Mouse (Mus musculus) small intestine, adult 2 months (tissue): Measurements from ENCODE around the gene Iqcf6. TPM values are rescaled to one million over a fixed set of nuclear protein-coding genes. Genes with fewer than 3 reads are reported as not detected.

Experiments used
- H3K27ac ChIP-seq: fragments of 200-500 bp; 2 replicates; pipeline ENCODE4 v1.5.1; 2012; ENCODE audit warnings: low read depth, low read length, control low read depth, inconsistent platforms; ENCODE audit not compliant: insufficient read depth
- H3K27me3 ChIP-seq: fragments of 200-500 bp; 2 replicates; pipeline ENCODE4 v1.6.1; 2012; ENCODE audit warnings: mild to moderate bottlenecking, moderate library complexity, low read length, inconsistent platforms; ENCODE audit not compliant: control insufficient read depth, insufficient read depth
- H3K36me3 ChIP-seq: fragments of 200-500 bp; 2 replicates; pipeline ENCODE4 v1.6.1; 2012; ENCODE audit warnings: mild to moderate bottlenecking, low read length, control low read depth, inconsistent platforms; ENCODE audit not compliant: control insufficient read depth, insufficient read depth
- H3K4me1 ChIP-seq: fragments of 200-500 bp; 2 replicates; pipeline ENCODE4 v1.6.1; 2012; ENCODE audit warnings: low read length, inconsistent platforms, mixed read lengths; ENCODE audit not compliant: control insufficient read depth, insufficient read depth, insufficient read length
- H3K4me3 ChIP-seq: fragments of 200-500 bp; 2 replicates; pipeline ENCODE4 v1.5.1; 2012; ENCODE audit warnings: low read depth, mild to moderate bottlenecking, control low read depth, inconsistent platforms, low read length, moderate library complexity
- CTCF ChIP-seq: fragments of 200-500 bp; IDR thresholded peaks from 2 replicates; pipeline ENCODE4 v1.5.1; 2012; ENCODE audit warnings: low read depth, mild to moderate bottlenecking, control low read depth, inconsistent platforms, low read length, moderate library complexity, mixed read lengths; ENCODE audit not compliant: insufficient replicate concordance, insufficient read length; ENCODE audit errors: extremely low read depth
- POLR2A ChIP-seq: fragments of 200-500 bp; IDR thresholded peaks from 2 replicates; pipeline ENCODE4 v1.6.1; 2012; ENCODE audit warnings: low read depth, mild to moderate bottlenecking, control low read depth, inconsistent platforms, low read length, moderate library complexity
- WGBS: fragments of 180-500 bp; shearing (Covaris S2); methylation state at CpG from one replicate; pipeline ENCODE4 v1.1.7; 2018; 5-methylcytosine and 5-hydroxymethylcytosine counted together
- polyA plus RNA-seq: library from polyadenylated mRNA; depleted of rRNA; stranded (reverse); fragments of >200 nt; gene quantifications from 2 replicates; pipeline ENCODE4 v1.2.3, GENCODE M21; 2012

Iqcf6 gene
- polyA plus RNA-seq, 1 experiment = not detected

DNA sequence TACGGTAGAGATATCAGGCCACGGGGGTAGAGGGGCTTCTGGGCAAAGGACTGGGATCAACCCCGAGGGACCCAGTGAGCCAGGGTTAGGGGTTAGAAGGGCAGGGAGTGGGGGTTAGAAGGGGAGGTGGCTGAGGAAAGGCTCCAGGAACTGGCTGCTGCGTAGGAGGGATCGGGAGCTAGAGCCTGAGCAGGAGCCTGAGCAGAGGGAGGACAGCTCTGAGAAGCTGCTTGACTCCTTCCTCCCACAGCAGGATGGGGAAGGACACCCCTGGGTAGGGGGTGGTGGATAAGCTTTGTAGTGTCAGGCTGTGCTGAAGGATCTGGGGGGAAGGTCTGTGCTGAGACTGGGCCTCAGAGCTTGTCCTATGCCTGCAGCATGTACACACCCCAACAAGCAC, 30.4 kb downstream of the Iqcf6 start:
- peaks cover 23% of the 10 kb centered on the region for H3K36me3 ChIP-seq
- H3K4me1 ChIP-seq = no peaks in the 10 kb centered on the region
- H3K27ac ChIP-seq = no peak overlapping the region
- peaks cover 12% of the 10 kb centered on the region for H3K27me3 ChIP-seq
- TF ChIP-seq POLR2A = no peak
- no peak for TF ChIP-seq CTCF
- WGBS = 49% methylated on average over 5 of the region's 5 CpGs
- H3K4me3 ChIP-seq = no peak overlapping the region

GRCm38 (mm10) chr9:106657592-106657991, 31.2 kb downstream of the Iqcf6 start:
- H3K4me1 ChIP-seq = no peaks in the 10 kb centered on the region
- no peak for TF ChIP-seq POLR2A
- TF ChIP-seq CTCF = no peak
- peaks cover 12% of the 10 kb centered on the region for H3K27me3 ChIP-seq
- no peak overlapping the region for H3K27ac ChIP-seq
- 60% methylated on average over 5 of the region's 5 CpGs for WGBS
- H3K4me3 ChIP-seq = no peak overlapping the region
- H3K36me3 ChIP-seq = peaks cover 26% of the 10 kb centered on the region

GRCm38 (mm10) chr9:106659441-106659840, 33.1 kb downstream of the Iqcf6 start:
- H3K4me1 ChIP-seq = no peaks in the 10 kb centered on the region
- 87% methylated on average over 7 of the region's 7 CpGs for WGBS
- H3K36me3 ChIP-seq = peaks cover 28% of the 10 kb centered on the region
- no peak overlapping the region for H3K27ac ChIP-seq
- H3K27me3 ChIP-seq = peaks cover 12% of the 10 kb centered on the region
- H3K4me3 ChIP-seq = no peak overlapping the region
- TF ChIP-seq POLR2A = no peak
- TF ChIP-seq CTCF = no peak

GRCm38 (mm10) chr9:106659935-106660334, 33.6 kb downstream of the Iqcf6 start:
- Histone ChIP-seq H3K4me3 (no peak overlapping the region), H3K27me3 (peaks cover 12% of the 10 kb centered on the region), H3K36me3 (peaks cover 28% of the 10 kb centered on the region), H3K4me1 (no peaks in the 10 kb centered on the region), H3K27ac (no peak overlapping the region)
- no peak for TF ChIP-seq CTCF
- TF ChIP-seq POLR2A = no peak
- WGBS = 95% methylated on average over 1 of the region's 1 CpGs

- H3K27ac ChIP-seq = no peak overlapping the region
- TF ChIP-seq POLR2A (no peak), CTCF (no peak)
- H3K4me1 ChIP-seq = no peaks in the 10 kb centered on the region
- H3K27me3 ChIP-seq = no peaks in the 10 kb centered on the region
- H3K36me3 ChIP-seq = peaks cover 43% of the 10 kb centered on the region
- 82% methylated on average over 6 of the region's 6 CpGs for WGBS
- no peak overlapping the region for H3K4me3 ChIP-seq
Observed at GRCm38 (mm10) chr9:106663200-106663599, 36.8 kb downstream of the Iqcf6 start.

- no peak for TF ChIP-seq CTCF
- TF ChIP-seq POLR2A = no peak
- Histone ChIP-seq H3K27me3 (no peaks in the 10 kb centered on the region), H3K4me3 (no peak overlapping the region), H3K4me1 (no peaks in the 10 kb centered on the region), H3K36me3 (peaks cover 41% of the 10 kb centered on the region), H3K27ac (no peak overlapping the region)
- 85% methylated on average over 4 of the region's 4 CpGs for WGBS
Observed at GRCm38 (mm10) chr9:106664433-106664832, 38.1 kb downstream of the Iqcf6 start.

GRCm38 (mm10) chr9:106664856-106665255, 38.5 kb downstream of the Iqcf6 start:
- 91% methylated on average over 6 of the region's 6 CpGs for WGBS
- no peak overlapping the region for H3K27ac ChIP-seq
- no peak overlapping the region for H3K4me3 ChIP-seq
- H3K36me3 ChIP-seq = peaks cover 38% of the 10 kb centered on the region
- no peaks in the 10 kb centered on the region for H3K4me1 ChIP-seq
- TF ChIP-seq CTCF = no peak
- TF ChIP-seq POLR2A = no peak
- no peaks in the 10 kb centered on the region for H3K27me3 ChIP-seq

GRCm38 (mm10) chr9:106673860-106674259, 47.5 kb downstream of the Iqcf6 start:
- H3K27ac ChIP-seq = no peak overlapping the region
- H3K4me1 ChIP-seq = no peaks in the 10 kb centered on the region
- H3K36me3 ChIP-seq = peaks cover 24% of the 10 kb centered on the region; the same call in 1 of the 2 replicates
- no peaks in the 10 kb centered on the region for H3K27me3 ChIP-seq
- H3K4me3 ChIP-seq = no peak overlapping the region
- WGBS = 90% methylated on average over 2 of the region's 2 CpGs
- no peak for TF ChIP-seq POLR2A
- no peak for TF ChIP-seq CTCF
